Mouse (Mus musculus): ENCODE measurements around the gene Pik3cg.

GRCm38 (mm10) chr12:32174437-32174836 is 34.0 kb downstream of the Pik3cg start:
- TF ChIP-seq CTCF (IDR thresholded peaks at IDR 0.05; ENCODE audit: borderline replicate concordance, control insufficient read depth, extremely low read depth, insufficient read depth, low read length, poor library complexity): no peak
- no peak for TF ChIP-seq POLR2A (IDR thresholded peaks at IDR 0.05; ENCODE audit: control insufficient read depth, extremely low read depth, insufficient read depth, low read length, poor library complexity)

Data from thymus, adult 2 months (tissue).